Mouse (Mus musculus) kidney, embryonic 14.5 days (tissue): ENCODE measurements at regions not wholly inside any gene's neighbourhood (a gene's known extent, or its start where the extent isn't known, plus 50 kb on each side); places are given as distances from the start of the nearest gene placed in this dataset.

Experiments used
- ATAC-seq: fragments of 200-750 bp; cut with Nextera tagmentation; 2 replicates; pipeline ENCODE4 v1.8.0; 2017; ENCODE audit warnings: moderate number of reproducible peaks, mild to moderate bottlenecking, moderate TSS enrichment, moderate library complexity; ENCODE audit not compliant: low FRiP score, low TSS enrichment
- H3K27ac ChIP-seq: fragments of 300-500 bp; sonication (generic); 2 replicates; pipeline ENCODE4 v1.5.1; 2014; ENCODE audit warnings: low read depth, mild to moderate bottlenecking, low read length, moderate library complexity, mixed read lengths
- H3K27me3 ChIP-seq: fragments of 300-500 bp; sonication (generic); 2 replicates; pipeline ENCODE4 v1.6.1; 2014; ENCODE audit warnings: mild to moderate bottlenecking, low read length; ENCODE audit not compliant: control insufficient read depth, insufficient read depth
- H3K36me3 ChIP-seq: fragments of 300-500 bp; sonication (generic); 2 replicates; pipeline ENCODE4 v1.6.1; 2014; ENCODE audit warnings: low read length, mixed read lengths; ENCODE audit not compliant: control insufficient read depth, insufficient read depth
- H3K4me1 ChIP-seq: fragments of 300-500 bp; sonication (generic); 2 replicates; pipeline ENCODE4 v1.6.1; 2014; ENCODE audit warnings: low read length, mixed read lengths; ENCODE audit not compliant: control insufficient read depth, insufficient read depth
- H3K4me2 ChIP-seq: fragments of 300-500 bp; sonication (generic); replicated peaks from 2 replicates; pipeline ENCODE4 v1.6.1; 2014; ENCODE audit warnings: low read depth, mild to moderate bottlenecking, low read length
- H3K4me3 ChIP-seq: fragments of 300-500 bp; sonication (generic); 2 replicates; pipeline ENCODE4 v1.5.1; 2014; ENCODE audit warnings: mild to moderate bottlenecking, low read length
- H3K9ac ChIP-seq: fragments of 300-500 bp; sonication (generic); 2 replicates; pipeline ENCODE4 v1.6.1; 2014; ENCODE audit warnings: low read depth, mild to moderate bottlenecking, low read length, moderate library complexity
- H3K9me3 ChIP-seq: fragments of 300-500 bp; sonication (generic); 2 replicates; pipeline ENCODE4 v1.6.1; 2016; ENCODE audit warnings: low read length; ENCODE audit not compliant: control insufficient read depth
- WGBS: fragments of 180-500 bp; shearing (Covaris S2); extraction: QIAGEN DNeasy Blood & Tissue Kit; methylation state at CpG from one replicate; pipeline ENCODE4 v1.1.7; 2014; 5-methylcytosine and 5-hydroxymethylcytosine counted together

DNA sequence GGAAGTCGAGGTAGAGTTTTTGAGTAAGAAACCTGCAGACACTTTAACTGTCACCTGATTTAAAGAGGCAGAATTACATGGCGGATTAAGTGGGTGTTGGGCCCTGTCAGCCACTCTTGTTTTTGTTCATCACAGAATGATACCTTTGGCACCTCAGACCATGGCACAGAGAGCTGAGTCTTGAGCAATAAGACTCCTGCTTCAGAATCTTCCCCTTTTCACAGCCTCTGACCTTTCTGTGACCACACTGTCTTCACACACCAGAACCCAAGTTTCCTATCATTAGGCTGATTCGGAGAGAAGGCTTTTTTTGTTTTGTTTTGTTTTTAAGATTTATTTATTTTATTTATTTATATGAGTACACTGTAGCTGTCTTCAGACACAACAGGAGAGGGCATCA, 192.8 kb downstream of the Gm10260 start:
- no peak overlapping the region for H3K4me3 ChIP-seq
- H3K27me3 ChIP-seq = no peaks in the 10 kb centered on the region
- H3K36me3 ChIP-seq = no peaks in the 10 kb centered on the region
- 77% methylated on average over 3 of the region's 3 CpGs for WGBS
- H3K9me3 ChIP-seq = no peaks in the 10 kb centered on the region
- H3K4me2 ChIP-seq = no peak overlapping the region
- H3K27ac ChIP-seq = no peak overlapping the region
- H3K9ac ChIP-seq = no peak overlapping the region
- no peak for ATAC-seq
- no peaks in the 10 kb centered on the region for H3K4me1 ChIP-seq

- ATAC-seq = no peak
Measured at GRCm38 (mm10) chr13:97566071-97566470, 194.4 kb downstream of the Gm10260 start.

GRCm38 (mm10) chr13:97562241-97562640, 198.2 kb downstream of the Gm10260 start:
- no peak for ATAC-seq
- Histone ChIP-seq H3K9me3 (no peaks in the 10 kb centered on the region), H3K9ac (no peak overlapping the region), H3K4me1 (no peaks in the 10 kb centered on the region), H3K27ac (no peak overlapping the region), H3K4me2 (no peak overlapping the region), H3K4me3 (no peak overlapping the region), H3K27me3 (no peaks in the 10 kb centered on the region), H3K36me3 (no peaks in the 10 kb centered on the region)
- WGBS = 88% methylated on average over 6 of the region's 6 CpGs

More at GRCm38 (mm10) chr13:97566071-97566470, 194.4 kb downstream of the Gm10260 start:
- no peaks in the 10 kb centered on the region for H3K36me3 ChIP-seq
- H3K9ac ChIP-seq = no peak overlapping the region
- no peaks in the 10 kb centered on the region for H3K9me3 ChIP-seq
- no peak overlapping the region for H3K4me2 ChIP-seq
- 63% methylated on average over 7 of the region's 7 CpGs for WGBS
- H3K27me3 ChIP-seq = no peaks in the 10 kb centered on the region
- no peaks in the 10 kb centered on the region for H3K4me1 ChIP-seq
- no peak overlapping the region for H3K4me3 ChIP-seq
- H3K27ac ChIP-seq = no peak overlapping the region

DNA sequence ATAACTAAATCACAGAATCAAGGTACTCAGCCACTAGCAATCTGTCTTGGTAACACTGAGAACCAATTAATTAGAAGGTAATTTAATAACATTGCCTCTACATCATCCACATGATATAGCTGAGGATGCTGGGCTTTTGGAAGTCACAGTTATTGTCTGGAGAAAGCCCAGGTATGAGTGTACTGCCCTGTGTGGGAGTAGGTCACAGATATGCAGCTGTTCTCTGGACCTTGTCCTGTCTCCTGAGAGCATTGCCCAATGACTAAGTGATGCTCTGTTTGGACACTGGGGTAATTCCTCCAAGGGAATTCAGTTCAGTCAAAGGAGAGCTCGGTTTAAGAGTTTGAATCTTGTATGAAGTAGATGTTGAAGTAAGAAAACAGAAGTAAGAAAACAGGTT, 199.6 kb downstream of the Gm10260 start:
- Histone ChIP-seq H3K4me1 (no peaks in the 10 kb centered on the region), H3K27me3 (no peaks in the 10 kb centered on the region), H3K27ac (no peak overlapping the region), H3K9me3 (no peaks in the 10 kb centered on the region), H3K36me3 (no peaks in the 10 kb centered on the region), H3K4me2 (no peak overlapping the region), H3K4me3 (no peak overlapping the region), H3K9ac (no peak overlapping the region)
- no peak for ATAC-seq
- WGBS = 62% methylated on average over 1 of the region's 1 CpGs

GRCm38 (mm10) chr13:97559611-97560385, 200.6 kb downstream of the Gm10260 start:
- no peak overlapping the region for H3K27ac ChIP-seq
- H3K4me3 ChIP-seq = no peak overlapping the region
- no peak overlapping the region for H3K4me2 ChIP-seq
- H3K27me3 ChIP-seq = no peaks in the 10 kb centered on the region
- no peak overlapping the region for H3K9ac ChIP-seq
- H3K9me3 ChIP-seq = no peaks in the 10 kb centered on the region
- WGBS = 78% methylated on average over 15 of the region's 15 CpGs
- ATAC-seq = no peak
- H3K36me3 ChIP-seq = no peaks in the 10 kb centered on the region
- H3K4me1 ChIP-seq = no peaks in the 10 kb centered on the region

GRCm38 (mm10) chr13:97558884-97559283, 201.5 kb downstream of the Gm10260 start:
- ATAC-seq = no peak
- no peaks in the 10 kb centered on the region for H3K36me3 ChIP-seq
- no peaks in the 10 kb centered on the region for H3K27me3 ChIP-seq
- H3K9ac ChIP-seq = no peak overlapping the region
- H3K4me3 ChIP-seq = no peak overlapping the region
- H3K4me1 ChIP-seq = no peaks in the 10 kb centered on the region
- no peak overlapping the region for H3K27ac ChIP-seq
- no peak overlapping the region for H3K4me2 ChIP-seq
- H3K9me3 ChIP-seq = no peaks in the 10 kb centered on the region
- 86% methylated on average over 3 of the region's 3 CpGs for WGBS

- ATAC-seq = no peak
Measured at GRCm38 (mm10) chr13:97555312-97555711, 205.1 kb downstream of the Gm10260 start.

GRCm38 (mm10) chr13:97554601-97555000, 205.8 kb downstream of the Gm10260 start:
- Histone ChIP-seq H3K4me1 (no peaks in the 10 kb centered on the region), H3K9ac (no peak overlapping the region), H3K9me3 (no peaks in the 10 kb centered on the region; the same call in 1 of the 2 replicates), H3K27me3 (no peaks in the 10 kb centered on the region), H3K27ac (no peak overlapping the region), H3K36me3 (no peaks in the 10 kb centered on the region), H3K4me3 (no peak overlapping the region), H3K4me2 (no peak overlapping the region)
- no peak for ATAC-seq
- 55% methylated on average over 5 of the region's 5 CpGs for WGBS

More at GRCm38 (mm10) chr13:97555312-97555711, 205.1 kb downstream of the Gm10260 start:
- no peak overlapping the region for H3K4me3 ChIP-seq
- WGBS = 90% methylated on average over 3 of the region's 3 CpGs
- H3K27ac ChIP-seq = no peak overlapping the region
- H3K9ac ChIP-seq = no peak overlapping the region
- no peak overlapping the region for H3K4me2 ChIP-seq
- H3K9me3 ChIP-seq = no peaks in the 10 kb centered on the region; the same call in 1 of the 2 replicates
- no peaks in the 10 kb centered on the region for H3K36me3 ChIP-seq
- no peaks in the 10 kb centered on the region for H3K27me3 ChIP-seq
- H3K4me1 ChIP-seq = no peaks in the 10 kb centered on the region

DNA sequence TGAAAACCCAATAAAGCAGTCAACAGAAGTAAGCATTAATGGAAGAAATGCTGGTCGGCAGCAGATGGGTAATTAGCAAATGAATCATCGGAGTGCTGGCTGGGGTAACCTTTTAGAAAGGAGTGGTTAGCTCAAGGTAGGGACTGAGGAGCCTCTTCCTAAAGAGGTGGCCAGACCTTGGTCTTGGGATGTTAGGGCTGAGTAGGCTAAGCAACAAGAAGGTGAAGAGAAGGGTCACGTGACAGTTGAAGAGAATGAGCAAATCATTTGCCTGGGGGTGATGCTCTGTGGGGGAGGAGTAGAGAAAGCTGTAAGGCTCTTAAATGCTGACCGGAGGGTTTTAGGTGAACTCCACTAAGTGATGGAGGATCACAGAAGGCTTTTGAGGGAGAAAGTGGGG, 208.2 kb downstream of the Gm10260 start:
- Histone ChIP-seq H3K36me3 (no peaks in the 10 kb centered on the region), H3K4me3 (no peak overlapping the region), H3K9me3 (no peaks in the 10 kb centered on the region; the same call in 1 of the 2 replicates), H3K4me2 (no peak overlapping the region), H3K27ac (no peak overlapping the region), H3K9ac (no peak overlapping the region), H3K4me1 (peaks cover 8% of the 10 kb centered on the region), H3K27me3 (no peaks in the 10 kb centered on the region)
- 62% methylated on average over 4 of the region's 4 CpGs for WGBS
- ATAC-seq = no peak
